Mouse (Mus musculus) CH12.LX (cell line): ENCODE measurements around the gene Vhl. TPM values are rescaled to one million over a fixed set of nuclear protein-coding genes. Genes with fewer than 3 reads are reported as not detected.
A peak's percentile ranks its signal among the peaks of the same experiment; 100 is the strongest.

Experiments
- DNase-seq: peaks from one replicate; pipeline ENCODE4 v3.0.0-alpha.2; 2013; ENCODE audit errors: extremely low read depth
- H3K27ac ChIP-seq: 2 replicates; pipeline ENCODE4 v1.5.1; 2012; ENCODE audit warnings: low read depth, mild to moderate bottlenecking, control low read depth, moderate library complexity; ENCODE audit not compliant: insufficient read depth
- H3K27me3 ChIP-seq: replicated peaks from 2 replicates; pipeline ENCODE3; 2012; ENCODE audit warnings: inconsistent platforms
- H3K36me3 ChIP-seq, 2 experiments: replicated peaks in 1 of 2; 2 replicates each; pipeline versions ENCODE3 to v1.6.1; 2012; ENCODE audit warnings: inconsistent platforms in 1 of 2, low read length in 1 of 2, mild to moderate bottlenecking in 1 of 2, mixed read lengths in 1 of 2, moderate library complexity in 1 of 2; ENCODE audit not compliant: control insufficient read depth in 1 of 2, insufficient read depth in 1 of 2
- H3K4me1 ChIP-seq, 2 experiments: 2 replicates each; pipeline ENCODE4 v1.6.1; 2012; ENCODE audit warnings: inconsistent platforms in 1 of 2, moderate library complexity in 1 of 2; ENCODE audit not compliant: insufficient read depth in 2 of 2, control insufficient read depth in 1 of 2
- H3K4me2 ChIP-seq: 2 replicates; pipeline ENCODE4 v1.6.1; 2012; ENCODE audit warnings: low read depth, mild to moderate bottlenecking, control low read depth; ENCODE audit not compliant: poor library complexity, insufficient read depth, severe bottlenecking
- H3K4me3 ChIP-seq, 3 experiments: fragments of 150-350 bp in 1 of 3; sonication (generic) in 1 of 3; replicated peaks in 1 of 3; 2 replicates each; pipeline versions ENCODE3 to v1.5.1; 2011 to 2012; ENCODE audit warnings: low read depth in 2 of 3, low read length in 2 of 3, mild to moderate bottlenecking in 2 of 3, moderate library complexity in 2 of 3, control low read depth in 1 of 3, improper control_type of control experiment in 1 of 3, inconsistent platforms in 1 of 3, mixed read lengths in 1 of 3; ENCODE audit not compliant: poor library complexity in 1 of 3
- H3K79me2 ChIP-seq: replicated peaks from 2 replicates; pipeline ENCODE4 v1.6.1; 2012; ENCODE audit warnings: mild to moderate bottlenecking, moderate library complexity; ENCODE audit not compliant: control insufficient read depth, poor library complexity, insufficient read depth, severe bottlenecking; ENCODE audit errors: extremely low read depth
- H3K9ac ChIP-seq: 2 replicates; pipeline ENCODE4 v1.6.1; 2012; ENCODE audit warnings: low read depth, mild to moderate bottlenecking, control low read depth, moderate library complexity; ENCODE audit not compliant: insufficient read depth
- H3K9me3 ChIP-seq: replicated peaks from 2 replicates; pipeline ENCODE3; 2012; ENCODE audit warnings: low read length, inconsistent platforms, mixed read lengths
- BHLHE40 ChIP-seq: IDR thresholded peaks from 2 replicates; pipeline ENCODE4 v1.6.1; 2011; ENCODE audit warnings: mild to moderate bottlenecking, low read depth, low read length, improper control_type of control experiment
- CHD1 ChIP-seq: IDR thresholded peaks from 2 replicates; pipeline ENCODE4 v1.6.1; 2012; ENCODE audit warnings: low read depth, low read length, improper control_type of control experiment, inconsistent platforms
- CTCF ChIP-seq, 2 experiments: IDR thresholded peaks in 1 of 2; conservative IDR thresholded peaks in 1 of 2; 2 replicates each; pipeline ENCODE4 v1.5.1; 2011 to 2012; ENCODE audit warnings: low read depth in 2 of 2, low read length in 2 of 2, improper control_type of control experiment in 1 of 2, inconsistent platforms in 1 of 2, mild to moderate bottlenecking in 1 of 2, moderate library complexity in 1 of 2
- E2F4 ChIP-seq: IDR thresholded peaks from 2 replicates; pipeline ENCODE4 v1.6.1; 2011; ENCODE audit warnings: low read depth, low read length, improper control_type of control experiment; ENCODE audit not compliant: insufficient replicate concordance
- ELF1 ChIP-seq: IDR thresholded peaks from 2 replicates; pipeline ENCODE4 v1.6.1; 2014; ENCODE audit warnings: low read depth, mild to moderate bottlenecking, inconsistent platforms, low read length, improper control_type of control experiment
- EP300 ChIP-seq: IDR thresholded peaks from 2 replicates; pipeline ENCODE4 v1.6.1; 2011; ENCODE audit warnings: low read length, improper control_type of control experiment
- ETS1 ChIP-seq: conservative IDR thresholded peaks from 2 replicates; pipeline ENCODE4 v1.6.1; 2012; ENCODE audit warnings: low read depth, mild to moderate bottlenecking, inconsistent platforms, low read length, improper control_type of control experiment, moderate library complexity
- GABPA ChIP-seq: IDR thresholded peaks from 2 replicates; pipeline ENCODE4 v1.6.1; 2012; ENCODE audit warnings: low read depth, low read length, improper control_type of control experiment, inconsistent platforms; ENCODE audit not compliant: insufficient replicate concordance
- HCFC1 ChIP-seq: IDR thresholded peaks from 2 replicates; pipeline ENCODE4 v1.6.1; 2012; ENCODE audit warnings: low read depth, mild to moderate bottlenecking, inconsistent platforms, low read length, improper control_type of control experiment
- IRF4 ChIP-seq: IDR thresholded peaks from 2 replicates; pipeline ENCODE4 v1.6.1; 2014; ENCODE audit warnings: low read depth, mild to moderate bottlenecking, inconsistent platforms, low read length, improper control_type of control experiment
- JUN ChIP-seq: IDR thresholded peaks from 2 replicates; pipeline ENCODE4 v1.6.1; 2011; ENCODE audit warnings: low read depth, mild to moderate bottlenecking, low read length, improper control_type of control experiment, moderate library complexity; ENCODE audit not compliant: insufficient read depth
- JUND ChIP-seq: conservative IDR thresholded peaks from 2 replicates; pipeline ENCODE4 v1.6.1; 2011; ENCODE audit warnings: low read depth, low read length, improper control_type of control experiment
- KAT2A ChIP-seq: IDR thresholded peaks from 2 replicates; pipeline ENCODE4 v1.6.1; 2012; ENCODE audit warnings: low read length, improper control_type of control experiment, inconsistent platforms; ENCODE audit not compliant: insufficient replicate concordance
- MAFK ChIP-seq: IDR thresholded peaks from 2 replicates; pipeline ENCODE4 v1.6.1; 2011; ENCODE audit warnings: low read length, improper control_type of control experiment; ENCODE audit not compliant: insufficient replicate concordance
- MAZ ChIP-seq: IDR thresholded peaks from 2 replicates; pipeline ENCODE4 v1.6.1; 2012; ENCODE audit warnings: low read depth, mild to moderate bottlenecking, inconsistent platforms, low read length, improper control_type of control experiment, moderate library complexity
- MEF2A ChIP-seq: IDR thresholded peaks from 2 replicates; pipeline ENCODE4 v1.6.1; 2014; ENCODE audit warnings: low read depth, mild to moderate bottlenecking, inconsistent platforms, low read length, improper control_type of control experiment, borderline replicate concordance
- MXI1 ChIP-seq: IDR thresholded peaks from 2 replicates; pipeline ENCODE4 v1.6.1; 2011; ENCODE audit warnings: mild to moderate bottlenecking, low read depth, low read length, improper control_type of control experiment
- MYC ChIP-seq: IDR thresholded peaks from 2 replicates; pipeline ENCODE4 v1.6.1; 2011; ENCODE audit warnings: low read depth, mild to moderate bottlenecking, improper control_type of control experiment, low read length
- NELFE ChIP-seq: IDR thresholded peaks from 2 replicates; pipeline ENCODE4 v1.6.1; 2011; ENCODE audit warnings: low read depth, low read length, improper control_type of control experiment
- PAX5 ChIP-seq: IDR thresholded peaks from 2 replicates; pipeline ENCODE4 v1.6.1; 2012; ENCODE audit warnings: low read length, inconsistent platforms, mixed read lengths
- POLR2A ChIP-seq: IDR thresholded peaks from 2 replicates; pipeline ENCODE4 v1.6.1; 2011; ENCODE audit warnings: low read depth, mild to moderate bottlenecking, improper control_type of control experiment, low read length
- POLR2AphosphoS2 ChIP-seq: IDR thresholded peaks from 2 replicates; pipeline ENCODE4 v1.6.1; 2011; ENCODE audit warnings: low read depth, low read length, improper control_type of control experiment
- RAD21 ChIP-seq: IDR thresholded peaks from 2 replicates; pipeline ENCODE4 v1.6.1; 2011; ENCODE audit warnings: low read depth, mild to moderate bottlenecking, low read length, improper control_type of control experiment, moderate library complexity
- RCOR1 ChIP-seq: conservative IDR thresholded peaks from 2 replicates; pipeline ENCODE4 v1.6.1; 2012; ENCODE audit warnings: low read depth, mild to moderate bottlenecking, inconsistent platforms, low read length, improper control_type of control experiment
- SMC3 ChIP-seq: IDR thresholded peaks from 2 replicates; pipeline ENCODE4 v1.6.1; 2011; ENCODE audit warnings: low read depth, low read length, improper control_type of control experiment
- TBP ChIP-seq: conservative IDR thresholded peaks from 2 replicates; pipeline ENCODE4 v1.6.1; 2011; ENCODE audit warnings: low read depth, low read length, improper control_type of control experiment
- UBTF ChIP-seq: IDR thresholded peaks from 2 replicates; pipeline ENCODE4 v1.6.1; 2012; ENCODE audit warnings: low read depth, mild to moderate bottlenecking, inconsistent platforms, low read length, improper control_type of control experiment, moderate library complexity
- USF1 ChIP-seq: IDR thresholded peaks from 2 replicates; pipeline ENCODE4 v1.6.1; 2014; ENCODE audit warnings: low read depth, mild to moderate bottlenecking, inconsistent platforms, low read length, improper control_type of control experiment
- USF2 ChIP-seq: conservative IDR thresholded peaks from 2 replicates; pipeline ENCODE4 v1.6.1; 2011; ENCODE audit warnings: low read depth, low read length, improper control_type of control experiment
- ZC3H11A ChIP-seq: IDR thresholded peaks from 2 replicates; pipeline ENCODE4 v1.6.1; 2012; ENCODE audit warnings: low read depth, mild to moderate bottlenecking, inconsistent platforms, low read length, improper control_type of control experiment
- ZKSCAN1 ChIP-seq: IDR thresholded peaks from 2 replicates; pipeline ENCODE4 v1.6.1; 2012; ENCODE audit warnings: low read depth, inconsistent platforms, low read length, improper control_type of control experiment, borderline replicate concordance
- ZMIZ1 ChIP-seq: IDR thresholded peaks from 2 replicates; pipeline ENCODE4 v1.6.1; 2012; ENCODE audit warnings: low read depth, mild to moderate bottlenecking, inconsistent platforms, low read length, improper control_type of control experiment
- ZNF384 ChIP-seq: IDR thresholded peaks from 2 replicates; pipeline ENCODE4 v1.6.1; 2012; ENCODE audit warnings: low read depth, low read length, improper control_type of control experiment, inconsistent platforms
- dilution Hi-C: fragments of 300-500 bp; cut with MboI; formaldehyde crosslinking; loops from 2 replicates; pipeline ENCODE4 v1.14.3; 2020; ENCODE audit warnings: low sequenced_read_pairs; ENCODE audit not compliant: extremely low pct_unique_long_range_greater_than_20kb, extremely low pct_ligation_motif_present
- in situ Hi-C: fragments of 300-500 bp; cut with MboI; formaldehyde crosslinking; loops from 3 replicates; pipeline ENCODE4 v1.14.3; 2019; ENCODE audit warnings: low sequenced_read_pairs, low pct_ligation_motif_present, low pct_unique_long_range_greater_than_20kb, mixed read lengths
- polyA plus RNA-seq: library from polyadenylated mRNA; unstranded; fragments of >175 nt; gene quantifications from 2 replicates; pipeline ENCODE4 v1.2.1, GENCODE M21; 2012; ENCODE audit warnings: low read depth; ENCODE audit not compliant: insufficient read length
- total RNA-seq, 2 experiments: library from RNA; depleted of rRNA; stranded (reverse); fragments of 300-350 nt in 1 of 2; fragments of >200 nt in 1 of 2; gene quantifications; 2 replicates each; pipeline ENCODE4 v1.2.3; 2012 to 2014

Gene Vhl
- total and polyA plus RNA-seq, 3 experiments, result 14.2 to 36.6 (median 23.1) TPM

- TF ChIP-seq USF1, result no peak
- peak; percentile 88 for TF ChIP-seq RCOR1
- peak; percentile 83 for TF ChIP-seq ZMIZ1
- TF ChIP-seq RAD21, result no peak; the same call in none of the 2 replicates
- TF ChIP-seq KAT2A, result 0 out of 2 replicates have a peak, but pooled peaks have one; percentile 71
- TF ChIP-seq MAFK, result peak; percentile 82; the same call in 1 of the 2 replicates
- no peak; the same call in 1 of the 2 replicates for TF ChIP-seq POLR2A
- TF ChIP-seq E2F4, result 0 out of 2 replicates have a peak, but pooled peaks have one; percentile 44
- peak; percentile 66; the same call in 1 of the 2 replicates for TF ChIP-seq CHD1
- TF ChIP-seq ETS1, result peak; percentile 99
- TF ChIP-seq EP300, result peak; percentile 98
- TF ChIP-seq HCFC1, result peak; percentile 59
- TF ChIP-seq USF2, result no peak
- no peak for TF ChIP-seq CTCF (conservative IDR thresholded peaks at IDR 0.05 in 1 of 2, IDR thresholded peaks at IDR 0.05 in 1 of 2; ENCODE audit: low read depth in 2 of 2, low read length in 2 of 2)
- peak; percentile 77 for TF ChIP-seq JUND
- peak; percentile 99 for TF ChIP-seq MEF2A
- TF ChIP-seq MAZ, result peak; percentile 97
- 0 out of 2 replicates have a peak, but pooled peaks have one; percentile 12 for TF ChIP-seq UBTF
- TF ChIP-seq, all 38 proteins: peak for 27
Measured at GRCm38 (mm10) chr6:113668287-113669154, 44.8 kb downstream of the Vhl start (continued).

DNA sequence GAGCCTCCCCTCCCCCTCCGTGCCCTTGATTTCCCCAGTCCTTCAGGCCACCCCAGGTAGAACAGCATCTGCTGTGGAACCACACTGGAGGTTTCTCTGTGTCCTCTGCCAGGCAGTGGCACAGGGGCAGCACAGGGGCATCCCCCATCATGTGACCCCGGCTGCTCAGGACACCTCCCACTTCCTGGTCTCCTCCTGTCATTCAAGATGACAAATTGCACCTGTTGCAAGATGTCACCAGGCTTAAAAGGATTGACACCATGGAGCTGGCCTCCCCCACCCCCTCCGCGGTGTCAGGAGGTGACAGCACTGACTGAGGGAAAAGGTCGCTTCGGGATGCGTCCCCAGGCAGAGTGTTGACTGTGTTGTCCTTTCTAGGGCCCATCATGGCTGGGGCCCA lies 46.1 kb downstream of the Vhl start:
- H3K27ac ChIP-seq, result peak overlapping the region; percentile 99
- dilution Hi-C loops, result no loop called here
- H3K9ac ChIP-seq, result peak overlapping the region; percentile 89
- H3K79me2 ChIP-seq, result peaks cover 37% of the 10 kb centered on the region
- peaks cover 31 to 67% of the 10 kb centered on the region in 2 experiments for H3K4me1 ChIP-seq
- no peaks in the 10 kb centered on the region for H3K27me3 ChIP-seq
- H3K4me3 ChIP-seq, result peak overlapping the region; percentile 51 to 71 (median 58)
- H3K4me2 ChIP-seq, result peak overlapping the region; percentile 65
- in situ Hi-C loops, result no loop called here
- peaks cover 8% of the 10 kb centered on the region for H3K9me3 ChIP-seq
- peaks cover 44 to 66% of the 10 kb centered on the region in 2 experiments for H3K36me3 ChIP-seq
- peak; percentile 93 for DNase-seq
- TF ChIP-seq SMC3 (no peak), KAT2A (no peak), BHLHE40 (peak; percentile 96), HCFC1 (peak; percentile 58), EP300 (peak; percentile 79), NELFE (peak; percentile 33; the same call in 1 of the 2 replicates), MXI1 (peak; percentile 57), UBTF (peak; percentile 71; the same call in 1 of the 2 replicates), RCOR1 (peak; percentile 89), TBP (peak; percentile 88), MAZ (peak; percentile 85), ZC3H11A (no peak), PAX5 (no peak), ETS1 (peak; percentile 97), ZKSCAN1 (no peak), GABPA (no peak), USF2 (peak; percentile 88), ELF1 (peak; percentile 97), MEF2A (peak; percentile 88), IRF4 (peak; percentile 82), POLR2AphosphoS2 (no peak), CTCF (conservative IDR thresholded peaks at IDR 0.05 in 1 of 2, IDR thresholded peaks at IDR 0.05 in 1 of 2; ENCODE audit: low read depth in 2 of 2, low read length in 2 of 2) (no peak), E2F4 (no peak), JUN (no peak), MYC (peak; percentile 71), ZNF384 (peak; percentile 55), MAFK (0 out of 2 replicates have a peak, but pooled peaks have one; percentile 29)
